Mouse (Mus musculus) embryo, embryonic 10 days (tissue): ENCODE results near the gene Cdh24.
A peak's percentile ranks its signal among the peaks of the same experiment; 100 is the strongest.
"Not testable (repeated sequence)": the region's sequence is repeated elsewhere in the genome, so short reads cannot be mapped to it uniquely, and the experiment has no call there.

ENCODE experiments used
- DNase-seq: peaks from one replicate; pipeline ENCODE4 v3.0.0-alpha.2; 2015; ENCODE audit warnings: low spot score

The Cdh24 gene

GRCm38 (mm10) chr14:54642224-54642944 lies 1.2 kb upstream of the Cdh24 start:
- DNase-seq = no peak

- DNase-seq = no peak
Measured at GRCm38 (mm10) chr14:54640946-54641304, 239 bp downstream of the Cdh24 start, which contains the start of gene Gm17606. Gene Gm17606, plus strand, starts transcription at chr14:54640952.

- peak; percentile 41 for DNase-seq
Measured at GRCm38 (mm10) chr14:54640121-54640520, 1.0 kb downstream of the Cdh24 start.

GRCm38 (mm10) chr14:54638210-54638609 lies 3.0 kb downstream of the Cdh24 start:
- no peak for DNase-seq

- DNase-seq = peak; percentile 74
Measured at GRCm38 (mm10) chr14:54636954-54637353, 4.2 kb downstream of the Cdh24 start.

- no peak for DNase-seq
Measured at GRCm38 (mm10) chr14:54634182-54634581, 7.0 kb downstream of the Cdh24 start.

- DNase-seq = no peak
Measured at GRCm38 (mm10) chr14:54632252-54632651, 8.9 kb downstream of the Cdh24 start.

GRCm38 (mm10) chr14:54631240-54631599 lies 9.9 kb downstream of the Cdh24 start:
- no peak for DNase-seq

GRCm38 (mm10) chr14:54630583-54631239 lies 10.5 kb downstream of the Cdh24 start:
- DNase-seq = no peak

- no peak for DNase-seq
Measured at GRCm38 (mm10) chr14:54629797-54630196, 11.4 kb downstream of the Cdh24 start.

- DNase-seq = no peak
Measured at GRCm38 (mm10) chr14:54628103-54628502, 13.1 kb downstream of the Cdh24 start.

GRCm38 (mm10) chr14:54624976-54625375 lies 16.2 kb downstream of the Cdh24 start:
- no peak for DNase-seq

GRCm38 (mm10) chr14:54623334-54623733 lies 17.8 kb downstream of the Cdh24 start:
- no peak for DNase-seq

- DNase-seq = no peak
Measured at GRCm38 (mm10) chr14:54621133-54621532, 20.0 kb downstream of the Cdh24 start, which contains the start of gene Psmb11. Gene Psmb11, plus strand, starts transcription at chr14:54621433.

- peak; percentile 96 for DNase-seq
Measured at GRCm38 (mm10) chr14:54617897-54618365, 23.2 kb downstream of the Cdh24 start, which contains the start of gene Psmb5. Gene Psmb5, minus strand, starts transcription at chr14:54618022.

GRCm38 (mm10) chr14:54617152-54617896 lies 23.8 kb downstream of the Cdh24 start:
- DNase-seq = peak; percentile 34

- DNase-seq = no peak
Measured at GRCm38 (mm10) chr14:54616226-54616825, 24.8 kb downstream of the Cdh24 start.

- not testable (repeated sequence) for DNase-seq
Measured at GRCm38 (mm10) chr14:54614130-54614529, 27.0 kb downstream of the Cdh24 start.

GRCm38 (mm10) chr14:54610648-54611047 lies 30.5 kb downstream of the Cdh24 start:
- no peak for DNase-seq

- peak; percentile 67 for DNase-seq
Measured at GRCm38 (mm10) chr14:54609962-54610361, 31.2 kb downstream of the Cdh24 start.

GRCm38 (mm10) chr14:54609245-54609644 lies 31.9 kb downstream of the Cdh24 start:
- DNase-seq = no peak

- DNase-seq = no peak
Measured at GRCm38 (mm10) chr14:54607226-54607625, 33.9 kb downstream of the Cdh24 start.
